Mouse (Mus musculus): ENCODE measurements around the gene Gm10340. TPM values are rescaled to one million over a fixed set of nuclear protein-coding genes. Genes with fewer than 3 reads are reported as not detected.
"Not testable (repeated sequence)": the region's sequence is repeated elsewhere in the genome, so short reads cannot be mapped to it uniquely, and the experiment has no call there.

Gm10340 gene
- not detected in 2 replicates for polyA plus RNA-seq (2016; fragmentation: Nextera tagmentation; extraction: Ambion mirVana)

DNA sequence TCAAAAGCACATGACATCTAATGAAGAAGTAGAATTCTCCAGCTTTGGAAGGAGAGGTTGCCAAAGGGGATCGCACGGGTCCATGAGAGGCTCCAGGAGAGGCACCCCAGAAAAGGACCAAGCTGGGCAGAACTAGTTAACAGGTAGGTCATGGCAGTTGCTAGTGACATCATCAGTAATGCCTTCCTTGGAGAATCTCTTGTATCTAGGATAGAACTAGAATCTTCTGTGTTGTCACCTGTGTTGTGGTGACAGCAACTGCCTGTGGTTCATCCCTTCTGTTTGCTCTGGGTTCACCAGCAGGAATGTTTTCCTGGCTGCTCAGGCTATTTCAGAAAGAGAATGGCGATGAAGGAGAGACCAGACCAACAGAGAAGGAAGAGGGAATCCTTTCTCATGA, at the start of gene Gm10340:
TSS of gene Gm10340 (plus strand) at position 301 of the 400 bp plus-strand sequence.
- H3K4me3 ChIP-seq; H3K36me3 ChIP-seq; H3K9ac ChIP-seq; H3K27ac ChIP-seq; ATAC-seq; H3K9me3 ChIP-seq (replicated peaks); H3K4me2 ChIP-seq; H3K27me3 ChIP-seq (replicated peaks); H3K4me1 ChIP-seq: not testable (repeated sequence)
- WGBS (ENCODE audit: insufficient replicate concordance), result 65% methylated on average over 2 of the region's 3 CpGs

DNA sequence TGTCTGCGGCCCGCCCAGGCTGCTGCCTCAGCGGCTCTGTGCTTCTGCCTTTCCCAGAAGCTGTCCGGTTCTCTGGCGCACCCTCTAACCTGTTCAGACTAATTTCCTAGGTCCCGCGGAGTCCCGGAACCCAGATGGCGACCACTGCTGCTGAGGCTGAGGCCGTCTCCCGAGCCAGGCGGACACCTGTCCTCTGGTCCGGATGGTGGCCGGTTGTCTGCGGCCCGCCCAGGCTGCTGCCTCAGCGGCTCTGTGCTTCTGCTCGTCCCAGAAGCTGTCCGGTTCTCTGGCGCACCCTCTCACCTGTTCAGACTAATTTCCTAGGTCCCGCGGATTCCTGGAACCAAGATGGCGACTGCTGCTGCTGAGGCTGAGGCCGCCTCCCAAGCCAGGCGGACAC, 17.7 kb upstream of the Gm10340 start:
- not testable (repeated sequence) for H3K27ac ChIP-seq; H3K9me3 ChIP-seq (replicated peaks); H3K27me3 ChIP-seq (replicated peaks); H3K4me3 ChIP-seq; H3K4me1 ChIP-seq; H3K9ac ChIP-seq; H3K36me3 ChIP-seq; H3K4me2 ChIP-seq; ATAC-seq
- 74% methylated on average over 24 of the region's 25 CpGs for WGBS (ENCODE audit: insufficient replicate concordance)

DNA sequence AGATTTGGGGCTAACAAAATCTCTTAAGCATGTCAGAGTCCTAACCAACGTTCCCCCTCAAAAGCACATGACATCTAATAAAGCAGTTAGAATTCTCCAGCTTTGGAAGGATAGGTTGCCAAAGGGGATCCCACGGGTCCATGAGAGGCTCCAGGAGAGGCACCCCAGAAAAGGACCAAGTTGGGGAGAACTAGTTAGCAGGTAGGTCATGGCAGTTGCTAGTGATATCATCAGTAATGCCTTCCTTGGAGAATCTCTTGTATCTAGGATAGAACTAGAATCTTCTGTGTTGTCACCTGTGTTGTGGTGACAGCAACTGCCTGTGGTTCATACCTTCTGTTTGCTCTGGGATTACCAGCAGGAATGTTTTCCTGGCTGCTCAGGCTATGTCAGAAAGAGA, 54.2 kb downstream of the Gm10340 start, which contains the start of gene Gm5795:
TSS of gene Gm5795 (plus strand) at position 301 of the 400 bp plus-strand sequence.
- WGBS (ENCODE audit: insufficient replicate concordance), result no CpG with 5 or more reads among the region's 2 CpGs

More for the DNA sequence above, 54.2 kb downstream of the Gm10340 start, which contains the start of gene Gm5795:
- not testable (repeated sequence) for H3K4me2 ChIP-seq; H3K36me3 ChIP-seq; H3K9me3 ChIP-seq (replicated peaks); H3K9ac ChIP-seq; H3K4me1 ChIP-seq; H3K27ac ChIP-seq; H3K27me3 ChIP-seq (replicated peaks); ATAC-seq; H3K4me3 ChIP-seq

Other genes with a start within 250 kb of the Gm10340 start
- gene Gm2888, start 104.0 kb upstream of the Gm10340 start, polyA plus RNA-seq (2016; fragmentation: Nextera tagmentation; extraction: Ambion mirVana), result not detected in 2 replicates
- gene Gm2897, start 84.7 kb upstream of the Gm10340 start, polyA plus RNA-seq (2016; fragmentation: Nextera tagmentation; extraction: Ambion mirVana), result 0.22 TPM in 1 of 2 replicates, not detected in the other
- gene Gm5795, start 54.3 kb downstream of the Gm10340 start, polyA plus RNA-seq (2016; fragmentation: Nextera tagmentation; extraction: Ambion mirVana), result not detected in 2 replicates
- 0.36 and 0.75 TPM in 2 replicates for gene D830030K20Rik, start 74.5 kb downstream of the Gm10340 start, polyA plus RNA-seq (2016; fragmentation: Nextera tagmentation; extraction: Ambion mirVana)
- gene Gm2956, start 198.6 kb downstream of the Gm10340 start, polyA plus RNA-seq (2016; fragmentation: Nextera tagmentation; extraction: Ambion mirVana), result 0.17 TPM in 1 of 2 replicates, not detected in the other

Data from liver, embryonic 12.5 days (tissue).